Mouse (Mus musculus): ENCODE measurements around the gene Sept9.

The Sept9 gene

GRCm38 (mm10) chr11:117410059-117410458 is 210.6 kb downstream of the Sept9 start:
- DNase-seq (ENCODE audit: low spot score), result no peak

DNA sequence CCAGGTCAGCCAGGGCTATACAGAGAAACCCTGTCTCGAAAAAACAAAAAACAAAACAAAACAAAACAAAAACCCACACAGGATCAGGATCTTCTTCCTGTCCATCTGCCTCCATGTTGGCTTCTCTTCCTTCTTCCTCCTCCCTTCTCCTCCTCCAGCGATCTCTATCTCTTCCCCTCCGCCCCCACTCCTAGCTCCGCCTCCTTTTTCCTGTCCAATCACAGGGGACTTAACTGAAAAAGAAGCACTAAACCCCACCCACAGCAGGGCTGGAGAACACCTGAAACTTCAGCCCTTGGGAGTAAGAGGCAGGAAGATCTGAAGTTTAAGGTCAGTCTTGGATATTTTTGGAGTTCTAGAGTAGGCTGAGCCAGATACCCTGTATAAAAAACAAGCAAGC is 212.2 kb downstream of the Sept9 start:
- DNase-seq (ENCODE audit: low spot score), result no peak
